Mouse (Mus musculus) kidney, embryonic 15.5 days (tissue): ENCODE measurements at regions not wholly inside any gene's neighbourhood (a gene's known extent, or its start where the extent isn't known, plus 50 kb on each side); places are given as distances from the start of the nearest gene placed in this dataset.
A peak's percentile ranks its signal among the peaks of the same experiment; 100 is the strongest.

Experiments
- ATAC-seq: fragments of 200-750 bp; cut with Nextera tagmentation; replicated peaks from 2 replicates; pipeline ENCODE4 v1.8.0; 2017; ENCODE audit warnings: moderate TSS enrichment; ENCODE audit not compliant: low FRiP score
- H3K27ac ChIP-seq: fragments of 300-500 bp; sonication (generic); 2 replicates; pipeline ENCODE4 v1.5.1; 2015; ENCODE audit warnings: mild to moderate bottlenecking, inconsistent platforms
- H3K27me3 ChIP-seq: fragments of 300-500 bp; sonication (generic); 2 replicates; pipeline ENCODE4 v1.6.1; 2015; ENCODE audit warnings: inconsistent platforms
- H3K36me3 ChIP-seq: fragments of 300-500 bp; sonication (generic); 2 replicates; pipeline ENCODE4 v1.6.1; 2015; ENCODE audit warnings: inconsistent platforms
- H3K4me1 ChIP-seq: fragments of 300-500 bp; sonication (generic); 2 replicates; pipeline ENCODE4 v1.6.1; 2015; ENCODE audit warnings: inconsistent platforms
- H3K4me2 ChIP-seq: fragments of 300-500 bp; sonication (generic); 2 replicates; pipeline ENCODE4 v1.6.1; 2015; ENCODE audit warnings: moderate library complexity, mild to moderate bottlenecking, inconsistent platforms
- H3K4me3 ChIP-seq: fragments of 300-500 bp; sonication (generic); replicated peaks from 2 replicates; pipeline ENCODE4 v1.5.1; 2015; ENCODE audit warnings: mild to moderate bottlenecking, inconsistent platforms
- H3K9ac ChIP-seq: fragments of 300-500 bp; sonication (generic); 2 replicates; pipeline ENCODE4 v1.6.1; 2015; ENCODE audit warnings: mild to moderate bottlenecking, inconsistent platforms
- H3K9me3 ChIP-seq: fragments of 300-500 bp; sonication (generic); replicated peaks from 2 replicates; pipeline ENCODE4 v1.6.1; 2016; ENCODE audit warnings: inconsistent platforms
- WGBS: fragments of 180-500 bp; shearing (Covaris S2); methylation state at CpG from one replicate; pipeline ENCODE4 v1.1.7; 2015; ENCODE audit warnings: mixed read lengths; 5-methylcytosine and 5-hydroxymethylcytosine counted together

DNA sequence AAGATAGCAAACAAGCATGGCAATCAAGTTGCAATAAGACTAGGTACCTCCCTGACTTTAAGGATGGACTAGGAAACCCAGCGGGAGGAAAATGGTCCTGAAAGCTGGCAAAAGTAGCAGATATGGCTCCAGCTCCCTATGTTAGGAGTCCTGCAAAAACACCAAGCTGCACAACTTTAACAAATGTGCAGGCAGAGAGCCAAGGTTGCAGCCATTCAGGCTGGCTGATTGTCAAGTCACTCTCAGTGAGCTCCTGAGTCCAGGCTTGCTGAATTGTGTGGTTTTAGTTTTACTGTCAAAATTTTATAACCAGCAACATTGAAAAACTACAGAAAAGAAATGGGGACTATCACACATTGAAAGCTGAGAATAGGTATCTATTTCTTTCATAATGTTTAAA is 1122.8 kb upstream of the Slc10a2 start:
- 72% methylated on average over 1 of the region's 1 CpGs for WGBS
- no peak for ATAC-seq

GRCm38 (mm10) chr8:6225194-6225593 is 1120.0 kb upstream of the Slc10a2 start:
- no peaks in the 10 kb centered on the region for H3K4me1 ChIP-seq
- no peak overlapping the region for H3K4me2 ChIP-seq
- H3K27me3 ChIP-seq: no peaks in the 10 kb centered on the region
- WGBS: 84% methylated on average over 1 of the region's 1 CpGs
- no peaks in the 10 kb centered on the region for H3K9me3 ChIP-seq
- H3K9ac ChIP-seq: no peak overlapping the region
- no peaks in the 10 kb centered on the region for H3K36me3 ChIP-seq
- no peak for ATAC-seq
- H3K4me3 ChIP-seq: no peak overlapping the region
- no peak overlapping the region for H3K27ac ChIP-seq

More for the DNA sequence above, 1122.8 kb upstream of the Slc10a2 start:
- H3K27me3 ChIP-seq: no peaks in the 10 kb centered on the region
- no peak overlapping the region for H3K9ac ChIP-seq
- H3K36me3 ChIP-seq: no peaks in the 10 kb centered on the region
- H3K9me3 ChIP-seq: no peaks in the 10 kb centered on the region
- no peak overlapping the region for H3K4me3 ChIP-seq
- H3K4me1 ChIP-seq: no peaks in the 10 kb centered on the region
- no peak overlapping the region for H3K4me2 ChIP-seq
- H3K27ac ChIP-seq: no peak overlapping the region

- no peaks in the 10 kb centered on the region for H3K4me1 ChIP-seq
- no peak overlapping the region for H3K27ac ChIP-seq
- no peak overlapping the region for H3K4me2 ChIP-seq
- no peak overlapping the region for H3K4me3 ChIP-seq
- no peak for ATAC-seq
- no peaks in the 10 kb centered on the region for H3K9me3 ChIP-seq
- no peaks in the 10 kb centered on the region for H3K27me3 ChIP-seq
- H3K9ac ChIP-seq: no peak overlapping the region
- 34% methylated on average over 2 of the region's 2 CpGs for WGBS
- no peaks in the 10 kb centered on the region for H3K36me3 ChIP-seq
Observed at GRCm38 (mm10) chr8:6207617-6208349, 1102.6 kb upstream of the Slc10a2 start.

GRCm38 (mm10) chr8:6204051-6204745 is 1099.0 kb upstream of the Slc10a2 start:
- Histone ChIP-seq H3K9ac (no peak overlapping the region), H3K27ac (no peak overlapping the region), H3K36me3 (no peaks in the 10 kb centered on the region), H3K4me2 (no peak overlapping the region), H3K4me3 (no peak overlapping the region), H3K4me1 (no peaks in the 10 kb centered on the region), H3K27me3 (no peaks in the 10 kb centered on the region), H3K9me3 (no peaks in the 10 kb centered on the region)
- no peak for ATAC-seq
- WGBS: 79% methylated on average over 3 of the region's 3 CpGs

DNA sequence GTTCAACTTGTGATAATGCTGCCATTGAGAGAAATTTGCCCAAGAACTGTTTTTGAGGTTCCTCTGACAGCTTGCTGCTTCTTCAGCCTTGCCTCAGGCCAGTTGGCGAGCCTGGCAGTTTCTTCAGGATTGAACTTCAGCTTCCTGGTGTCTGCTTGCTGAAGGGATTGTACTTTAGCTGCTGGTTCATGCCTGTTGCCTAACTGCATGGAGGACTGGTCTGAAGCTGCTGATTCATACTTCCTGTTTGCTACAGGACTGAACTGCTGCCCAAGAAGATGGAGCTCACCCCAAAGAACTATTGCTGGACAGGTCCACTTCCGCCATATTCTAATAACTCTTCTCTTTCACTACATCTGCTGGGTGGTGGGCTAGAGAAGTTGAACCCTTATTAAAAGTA is 1086.3 kb upstream of the Slc10a2 start:
- H3K27me3 ChIP-seq: no peaks in the 10 kb centered on the region
- no peaks in the 10 kb centered on the region for H3K9me3 ChIP-seq
- H3K27ac ChIP-seq: no peak overlapping the region
- ATAC-seq: no peak
- H3K4me2 ChIP-seq: no peak overlapping the region
- no peak overlapping the region for H3K9ac ChIP-seq
- no peaks in the 10 kb centered on the region for H3K36me3 ChIP-seq
- 89% methylated on average over 2 of the region's 2 CpGs for WGBS
- H3K4me3 ChIP-seq: no peak overlapping the region
- no peaks in the 10 kb centered on the region for H3K4me1 ChIP-seq

DNA sequence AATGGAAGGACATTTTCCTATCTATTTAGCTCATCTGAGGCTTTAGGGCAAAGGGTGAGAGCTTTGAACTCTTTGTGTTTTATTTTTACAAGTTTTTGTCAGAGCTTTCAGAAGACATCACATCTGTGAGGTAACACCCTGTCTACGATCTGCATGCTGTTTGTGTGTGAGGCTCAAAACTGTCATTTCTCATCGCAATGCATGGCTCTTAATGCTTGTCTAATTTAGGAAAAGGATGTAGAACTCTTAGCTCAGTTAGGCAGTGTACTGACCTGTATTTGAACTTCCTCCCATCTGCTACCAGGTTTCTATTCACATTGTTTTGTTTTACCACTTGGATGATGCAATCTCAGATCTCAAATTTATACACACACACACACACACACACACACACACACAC is 1083.3 kb upstream of the Slc10a2 start:
- Histone ChIP-seq H3K27me3 (no peaks in the 10 kb centered on the region), H3K9me3 (no peaks in the 10 kb centered on the region), H3K27ac (peak overlapping the region; percentile 32; the same call in 1 of the 2 replicates), H3K9ac (no peak overlapping the region), H3K4me3 (no peak overlapping the region), H3K4me2 (no peak overlapping the region), H3K36me3 (no peaks in the 10 kb centered on the region), H3K4me1 (no peaks in the 10 kb centered on the region)
- WGBS: 52% methylated on average over 2 of the region's 2 CpGs
- no peak for ATAC-seq

- H3K9me3 ChIP-seq: no peaks in the 10 kb centered on the region
- no peak overlapping the region for H3K27ac ChIP-seq
- no peak overlapping the region for H3K4me2 ChIP-seq
- no peak overlapping the region for H3K4me3 ChIP-seq
- H3K27me3 ChIP-seq: no peaks in the 10 kb centered on the region
- H3K36me3 ChIP-seq: no peaks in the 10 kb centered on the region
- no peak overlapping the region for H3K9ac ChIP-seq
- WGBS: 47% methylated on average over 1 of the region's 1 CpGs
- no peak for ATAC-seq
- no peaks in the 10 kb centered on the region for H3K4me1 ChIP-seq
Observed at GRCm38 (mm10) chr8:6186561-6186960, 1081.4 kb upstream of the Slc10a2 start.

DNA sequence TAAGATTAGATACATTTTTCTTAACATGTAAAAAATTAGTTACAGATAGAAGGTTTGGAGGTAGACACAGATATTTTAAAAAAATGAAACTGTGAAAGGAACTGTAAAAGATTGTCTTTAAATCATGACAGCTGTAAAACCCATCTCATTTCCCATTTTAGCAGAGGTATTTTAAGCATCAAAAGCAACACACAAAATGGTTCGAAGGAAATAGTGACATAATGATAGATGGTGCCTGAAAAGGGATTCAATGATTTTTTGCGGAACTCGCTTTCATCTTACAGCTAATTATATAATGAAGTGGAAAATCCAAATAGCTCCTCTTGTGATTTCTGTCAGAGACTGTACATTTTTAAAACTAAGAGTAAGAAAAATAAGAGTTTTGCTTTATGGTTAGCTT is 1074.5 kb upstream of the Slc10a2 start:
- H3K9ac ChIP-seq: no peak overlapping the region
- H3K27ac ChIP-seq: no peak overlapping the region
- H3K9me3 ChIP-seq: no peaks in the 10 kb centered on the region
- WGBS: 67% methylated on average over 3 of the region's 3 CpGs
- no peaks in the 10 kb centered on the region for H3K36me3 ChIP-seq
- ATAC-seq: no peak
- no peak overlapping the region for H3K4me3 ChIP-seq
- H3K27me3 ChIP-seq: no peaks in the 10 kb centered on the region
- H3K4me1 ChIP-seq: no peaks in the 10 kb centered on the region
- H3K4me2 ChIP-seq: no peak overlapping the region

GRCm38 (mm10) chr8:6166433-6166832 is 1061.3 kb upstream of the Slc10a2 start:
- no peak overlapping the region for H3K27ac ChIP-seq
- no peaks in the 10 kb centered on the region for H3K36me3 ChIP-seq
- no peak for ATAC-seq
- no peak overlapping the region for H3K4me2 ChIP-seq
- no peak overlapping the region for H3K4me3 ChIP-seq
- H3K4me1 ChIP-seq: no peaks in the 10 kb centered on the region
- H3K27me3 ChIP-seq: no peaks in the 10 kb centered on the region
- H3K9me3 ChIP-seq: no peaks in the 10 kb centered on the region
- H3K9ac ChIP-seq: no peak overlapping the region

DNA sequence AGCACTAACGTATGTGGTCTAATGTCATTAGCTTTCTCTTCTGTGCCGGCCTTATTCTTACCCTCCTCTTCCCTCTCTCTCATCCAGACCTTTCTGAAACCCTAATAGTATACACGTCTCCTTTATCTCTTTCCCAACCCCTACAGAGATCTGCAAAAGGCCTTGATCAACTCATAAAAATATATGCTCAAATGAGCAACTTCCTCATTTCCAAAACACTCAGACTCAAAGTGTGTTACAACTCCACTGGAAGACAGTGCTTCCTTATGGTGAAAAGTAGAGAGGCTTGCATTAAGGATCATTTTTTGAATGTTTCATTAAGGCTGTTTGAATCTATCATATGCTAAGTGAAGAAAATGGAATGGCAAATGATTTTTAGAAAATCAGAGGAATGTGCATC is 1060.1 kb upstream of the Slc10a2 start:
- 57% methylated on average over 3 of the region's 3 CpGs for WGBS
- Histone ChIP-seq H3K9ac (no peak overlapping the region), H3K36me3 (no peaks in the 10 kb centered on the region), H3K27me3 (no peaks in the 10 kb centered on the region), H3K4me3 (no peak overlapping the region), H3K9me3 (no peaks in the 10 kb centered on the region), H3K4me2 (no peak overlapping the region), H3K27ac (no peak overlapping the region), H3K4me1 (no peaks in the 10 kb centered on the region)
- ATAC-seq: no peak

DNA sequence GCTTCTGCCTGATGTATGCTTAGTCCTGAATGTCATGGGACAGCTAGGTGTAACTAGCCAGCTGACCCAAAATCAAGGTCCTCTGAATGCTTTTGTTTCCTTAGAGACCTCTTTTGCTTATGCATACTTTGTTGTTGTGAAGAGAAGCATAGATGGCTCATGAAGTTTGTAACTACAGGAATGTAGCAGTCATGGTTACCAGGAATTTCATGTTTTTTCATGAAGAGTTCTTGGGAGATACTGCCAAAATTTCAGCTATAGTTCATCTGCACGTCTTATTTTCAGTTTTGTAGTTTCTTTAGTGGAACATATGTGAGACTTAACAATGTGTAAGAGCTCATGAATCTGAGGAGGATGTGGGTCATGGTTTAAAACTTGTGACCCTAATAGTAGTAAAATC is 1059.6 kb upstream of the Slc10a2 start:
- no peaks in the 10 kb centered on the region for H3K27me3 ChIP-seq
- no peaks in the 10 kb centered on the region for H3K36me3 ChIP-seq
- no peaks in the 10 kb centered on the region for H3K9me3 ChIP-seq
- H3K4me1 ChIP-seq: no peaks in the 10 kb centered on the region
- H3K4me3 ChIP-seq: no peak overlapping the region
- no peak overlapping the region for H3K9ac ChIP-seq
- ATAC-seq: no peak
- 50% methylated on average over 1 of the region's 1 CpGs for whole genome bisulfite sequencing
- no peak overlapping the region for H3K4me2 ChIP-seq
- no peak overlapping the region for H3K27ac ChIP-seq

DNA sequence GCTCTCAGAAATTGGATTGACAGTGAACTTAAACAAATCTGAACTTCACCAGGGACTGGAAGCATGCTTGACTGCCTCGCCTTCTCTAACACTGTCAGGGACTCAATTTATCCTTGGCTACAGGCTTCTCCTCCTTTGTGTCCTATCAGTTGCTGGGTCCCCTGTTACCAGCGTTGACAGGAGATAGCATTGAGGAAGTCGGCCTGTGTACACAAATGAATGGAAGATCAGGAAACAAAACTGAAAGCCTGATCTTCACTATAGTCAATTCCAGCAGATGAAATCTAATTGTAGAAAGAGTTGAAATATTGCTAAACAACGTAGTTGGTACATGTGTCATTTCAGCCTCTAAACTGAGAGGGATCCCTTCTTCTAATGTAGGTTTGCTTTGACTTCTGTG is 1039.4 kb upstream of the Slc10a2 start:
- no peak for ATAC-seq
- Histone ChIP-seq H3K9ac (no peak overlapping the region), H3K4me3 (no peak overlapping the region), H3K4me2 (no peak overlapping the region), H3K27ac (no peak overlapping the region), H3K27me3 (no peaks in the 10 kb centered on the region), H3K9me3 (no peaks in the 10 kb centered on the region), H3K36me3 (no peaks in the 10 kb centered on the region), H3K4me1 (no peaks in the 10 kb centered on the region)
- WGBS: 74% methylated on average over 4 of the region's 4 CpGs

DNA sequence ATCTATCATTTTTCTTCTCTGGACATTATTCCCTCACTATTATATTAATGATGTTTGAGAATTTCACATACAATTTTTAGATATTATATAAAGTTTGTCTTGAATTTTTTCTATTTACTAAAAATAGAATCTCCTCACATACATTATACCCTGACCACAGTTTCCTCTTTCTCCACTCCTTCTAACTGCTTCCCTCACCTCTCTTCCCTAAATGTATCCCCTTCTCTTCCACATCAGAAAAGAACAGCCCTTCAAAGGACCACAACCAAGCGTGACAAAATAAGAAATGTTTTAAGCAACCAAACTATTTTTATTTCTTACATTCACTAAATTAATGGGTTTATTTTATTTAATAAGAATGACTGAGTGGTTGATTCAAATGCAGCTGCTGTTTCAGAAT is 1034.9 kb upstream of the Slc10a2 start:
- Histone ChIP-seq H3K4me3 (no peak overlapping the region), H3K9ac (no peak overlapping the region), H3K9me3 (no peaks in the 10 kb centered on the region), H3K36me3 (no peaks in the 10 kb centered on the region), H3K27ac (no peak overlapping the region), H3K4me2 (no peak overlapping the region), H3K4me1 (0 out of 2 replicates have a peak, but pooled peaks cover 2% of the 10 kb centered on the region), H3K27me3 (no peaks in the 10 kb centered on the region)
- ATAC-seq: no peak
- 91% methylated on average over 1 of the region's 1 CpGs for WGBS
